Mouse (Mus musculus) neural tube, embryonic 12.5 days (tissue): Measurements from ENCODE around the gene Srsf6. TPM values are rescaled to one million over a fixed set of nuclear protein-coding genes. Genes with fewer than 3 reads are reported as not detected.

ENCODE experiments used
- ATAC-seq: fragments of 200-750 bp; cut with Nextera tagmentation; 2 replicates; pipeline ENCODE4 v1.8.0; 2017; ENCODE audit warnings: low read depth, mild to moderate bottlenecking, moderate TSS enrichment, moderate library complexity; ENCODE audit not compliant: low FRiP score
- H3K27ac ChIP-seq: fragments of 300-500 bp; sonication (generic); 2 replicates; pipeline ENCODE4 v1.5.1; 2016
- H3K27me3 ChIP-seq: fragments of 300-500 bp; sonication (generic); replicated peaks from 2 replicates; pipeline ENCODE4 v1.6.1; 2016; ENCODE audit warnings: mild to moderate bottlenecking
- H3K36me3 ChIP-seq: fragments of 300-500 bp; sonication (generic); 2 replicates; pipeline ENCODE4 v1.6.1; 2016; ENCODE audit warnings: mild to moderate bottlenecking
- H3K4me1 ChIP-seq: fragments of 300-500 bp; sonication (generic); 2 replicates; pipeline ENCODE4 v1.6.1; 2016
- H3K4me2 ChIP-seq: fragments of 300-500 bp; sonication (generic); replicated peaks from 2 replicates; pipeline ENCODE4 v1.6.1; 2016; ENCODE audit warnings: mild to moderate bottlenecking
- H3K4me3 ChIP-seq: fragments of 300-500 bp; sonication (generic); 2 replicates; pipeline ENCODE4 v1.5.1; 2016
- H3K9ac ChIP-seq: fragments of 300-500 bp; sonication (generic); 2 replicates; pipeline ENCODE4 v1.6.1; 2016; ENCODE audit warnings: mild to moderate bottlenecking
- H3K9me3 ChIP-seq: fragments of 300-500 bp; sonication (generic); 2 replicates; pipeline ENCODE4 v1.6.1; 2016; ENCODE audit warnings: mild to moderate bottlenecking
- WGBS: fragments of 180-500 bp; shearing (Covaris S2); methylation state at CpG from one replicate; pipeline ENCODE4 v1.1.7; 2016; 5-methylcytosine and 5-hydroxymethylcytosine counted together
- polyA plus RNA-seq: library from polyadenylated mRNA; unstranded; fragments of >200 nt; fragmentation: Nextera tagmentation; extraction: Ambion mirVana; gene quantifications from 2 replicates; pipeline ENCODE4 v1.2.1, GENCODE M21; 2016

Srsf6 gene
- polyA plus RNA-seq, 1 experiment from 2014 or later: 241 TPM

DNA sequence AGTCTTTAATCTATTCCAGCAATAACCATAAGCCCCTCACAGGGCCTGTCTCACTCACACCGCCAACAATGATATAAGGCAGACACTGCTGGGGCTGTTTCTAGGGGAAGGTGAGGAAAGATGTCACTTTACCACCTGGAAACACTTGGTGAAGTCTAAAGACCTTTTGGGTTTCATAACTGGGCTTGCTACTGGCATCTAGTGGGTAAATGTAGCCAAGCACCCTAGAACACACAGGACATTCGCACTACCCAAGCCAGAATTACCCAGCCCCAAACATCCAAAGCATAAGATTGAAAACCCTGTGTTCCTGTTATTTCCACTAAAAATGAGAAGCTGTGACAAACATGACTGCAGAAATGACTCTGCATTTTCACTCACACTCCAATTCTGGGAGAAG, 16.8 kb upstream of the Srsf6 start:
- H3K4me2 ChIP-seq: no peak overlapping the region
- no peaks in the 10 kb centered on the region for H3K27me3 ChIP-seq
- whole genome bisulfite sequencing: 66% methylated on average over 2 of the region's 2 CpGs
- H3K9me3 ChIP-seq: no peaks in the 10 kb centered on the region
- H3K4me1 ChIP-seq: peaks cover 5% of the 10 kb centered on the region; the same call in 1 of the 2 replicates
- no peak overlapping the region for H3K9ac ChIP-seq
- no peaks in the 10 kb centered on the region for H3K36me3 ChIP-seq
- no peak overlapping the region for H3K27ac ChIP-seq
- ATAC-seq: no peak
- H3K4me3 ChIP-seq: no peak overlapping the region

DNA sequence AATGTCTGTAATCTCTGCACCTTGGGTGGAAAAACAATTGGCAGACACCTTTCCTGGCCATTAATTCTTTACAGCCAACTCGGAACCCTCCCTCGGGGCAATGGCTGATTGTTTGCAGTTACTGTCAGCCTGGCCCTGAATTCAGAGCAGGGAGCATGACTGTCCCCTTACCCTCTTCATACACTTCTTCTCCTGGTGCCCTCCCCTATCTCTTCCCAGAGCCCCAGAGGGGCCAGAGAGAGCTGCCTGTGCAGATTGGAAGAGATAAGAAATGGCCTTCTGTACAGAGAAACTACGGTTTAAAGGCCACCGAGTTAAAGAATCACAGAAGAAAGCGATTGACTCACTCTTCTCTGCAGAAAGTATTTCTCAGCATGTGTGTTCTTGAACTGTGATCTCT, 11.4 kb upstream of the Srsf6 start:
- H3K27ac ChIP-seq: no peak overlapping the region
- no peak for ATAC-seq
- H3K9ac ChIP-seq: no peak overlapping the region
- H3K4me1 ChIP-seq: no peaks in the 10 kb centered on the region
- H3K9me3 ChIP-seq: no peaks in the 10 kb centered on the region
- no peak overlapping the region for H3K4me2 ChIP-seq
- 71% methylated on average over 5 of the region's 5 CpGs for WGBS
- H3K27me3 ChIP-seq: peaks cover 6% of the 10 kb centered on the region; the same call in 1 of the 2 replicates
- H3K4me3 ChIP-seq: no peak overlapping the region
- no peaks in the 10 kb centered on the region for H3K36me3 ChIP-seq

DNA sequence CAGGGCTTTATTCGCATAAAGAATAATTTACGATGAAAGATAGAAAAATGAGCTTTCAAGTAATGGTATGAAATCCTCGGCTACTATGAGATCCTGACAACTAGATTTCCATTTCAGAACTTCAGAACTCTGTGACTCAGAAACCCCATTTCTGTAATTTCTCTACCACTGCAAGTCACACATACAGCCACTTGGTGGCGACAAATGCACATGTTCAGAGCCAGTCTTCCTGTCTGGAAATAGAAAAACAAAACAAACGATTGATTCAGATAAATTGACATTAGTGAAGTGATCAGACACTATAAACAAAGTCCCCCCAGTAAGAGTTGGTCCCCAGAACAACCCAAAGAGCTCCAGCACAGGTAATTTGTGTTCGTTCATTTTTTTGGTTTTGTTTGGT, 9.1 kb upstream of the Srsf6 start:
- ATAC-seq: no peak
- H3K4me1 ChIP-seq: no peaks in the 10 kb centered on the region
- H3K4me2 ChIP-seq: no peak overlapping the region
- no peak overlapping the region for H3K27ac ChIP-seq
- H3K27me3 ChIP-seq: peaks cover 6% of the 10 kb centered on the region; the same call in 1 of the 2 replicates
- no peaks in the 10 kb centered on the region for H3K9me3 ChIP-seq
- H3K4me3 ChIP-seq: no peak overlapping the region
- WGBS: 21% methylated on average over 6 of the region's 6 CpGs
- no peak overlapping the region for H3K9ac ChIP-seq
- no peaks in the 10 kb centered on the region for H3K36me3 ChIP-seq

DNA sequence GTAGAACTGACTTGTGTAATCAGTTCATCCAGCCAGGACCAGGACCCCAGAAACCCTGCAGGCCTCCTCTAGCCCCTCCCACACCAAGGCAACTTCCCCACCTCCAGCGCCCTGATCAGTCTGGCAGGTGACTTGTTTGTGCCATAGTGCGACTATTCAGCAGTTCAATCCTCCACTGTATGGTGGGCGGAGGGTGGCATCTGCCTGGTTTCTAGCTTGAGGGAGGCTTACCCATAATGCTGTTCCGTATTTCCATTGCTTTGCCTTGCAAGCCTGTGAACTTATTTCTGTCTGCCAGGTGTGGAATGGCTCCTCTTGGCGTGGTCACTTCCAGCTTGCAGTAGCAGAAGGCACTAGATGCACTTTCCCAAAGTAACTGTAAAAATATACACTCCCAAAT, 8.5 kb upstream of the Srsf6 start:
- Histone ChIP-seq H3K9ac (no peak overlapping the region), H3K36me3 (no peaks in the 10 kb centered on the region), H3K4me2 (no peak overlapping the region), H3K27me3 (peaks cover 6% of the 10 kb centered on the region; the same call in 1 of the 2 replicates), H3K4me3 (no peak overlapping the region), H3K9me3 (no peaks in the 10 kb centered on the region), H3K4me1 (no peaks in the 10 kb centered on the region), H3K27ac (no peak overlapping the region)
- ATAC-seq: no peak
- 82% methylated on average over 5 of the region's 5 CpGs for WGBS

DNA sequence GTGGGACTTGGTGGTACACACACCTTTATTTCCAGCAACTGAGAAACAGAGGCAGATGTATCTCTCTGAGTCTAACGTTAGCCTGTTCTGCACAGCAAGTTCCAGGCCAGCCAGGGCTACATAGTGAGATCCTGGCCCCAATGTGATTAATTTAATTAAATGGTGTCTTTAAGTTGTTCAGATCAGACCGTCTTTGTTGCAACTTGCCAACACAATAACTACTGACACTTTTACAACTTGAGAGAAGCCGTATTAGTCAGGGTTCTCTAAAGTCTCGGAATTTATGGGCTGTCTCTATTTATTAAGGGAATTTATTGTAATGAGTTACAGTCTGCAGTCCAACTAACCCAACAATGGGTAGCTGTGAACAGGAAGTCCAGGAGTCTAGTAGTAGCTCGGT, 7.2 kb upstream of the Srsf6 start:
- no peaks in the 10 kb centered on the region for H3K9me3 ChIP-seq
- no peaks in the 10 kb centered on the region for H3K4me1 ChIP-seq
- H3K9ac ChIP-seq: no peak overlapping the region
- no peak overlapping the region for H3K27ac ChIP-seq
- 13% methylated on average over 5 of the region's 5 CpGs for WGBS
- no peak overlapping the region for H3K4me3 ChIP-seq
- no peaks in the 10 kb centered on the region for H3K36me3 ChIP-seq
- ATAC-seq: peak; percentile 75
- H3K4me2 ChIP-seq: no peak overlapping the region
- peaks cover 6% of the 10 kb centered on the region; the same call in 1 of the 2 replicates for H3K27me3 ChIP-seq

DNA sequence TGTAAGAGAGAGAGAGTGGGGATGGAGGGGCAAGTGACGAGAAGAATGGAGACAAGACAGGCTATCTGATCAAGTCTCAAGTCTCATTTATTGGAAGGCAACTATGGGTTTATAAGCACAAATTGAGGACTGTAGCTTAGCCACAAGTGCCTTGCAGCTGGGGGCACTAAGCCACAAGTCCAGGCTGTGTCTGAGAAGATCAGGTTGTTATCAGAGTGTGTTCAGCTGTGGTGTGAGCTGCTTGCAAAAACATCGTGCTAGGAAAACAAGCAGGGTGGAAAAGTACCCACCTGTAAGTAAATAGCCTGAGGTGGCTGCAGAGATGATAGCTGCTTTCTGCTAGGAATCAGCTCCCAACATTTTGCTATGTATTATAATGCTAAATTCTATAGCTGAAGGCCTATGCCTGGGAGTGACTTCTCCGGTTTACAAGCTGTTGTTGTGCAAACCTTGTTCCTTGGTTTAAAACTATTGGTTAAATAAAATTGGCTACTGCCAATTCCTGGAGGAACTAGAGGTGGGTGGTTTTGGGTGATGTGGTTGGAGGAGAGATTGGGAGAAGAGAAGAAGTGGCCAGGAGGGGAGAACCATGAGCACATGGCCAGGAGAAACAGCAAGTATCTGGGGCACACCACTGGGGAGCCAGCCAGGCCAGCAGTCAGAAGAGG, 3.3 kb upstream of the Srsf6 start:
- no peak overlapping the region for H3K4me3 ChIP-seq
- ATAC-seq: no peak
- H3K4me2 ChIP-seq: no peak overlapping the region
- WGBS: 65% methylated on average over 3 of the region's 3 CpGs
- H3K36me3 ChIP-seq: no peaks in the 10 kb centered on the region; the same call in 1 of the 2 replicates
- no peaks in the 10 kb centered on the region for H3K9me3 ChIP-seq
- H3K27ac ChIP-seq: no peak overlapping the region
- H3K27me3 ChIP-seq: no peaks in the 10 kb centered on the region
- H3K9ac ChIP-seq: no peak overlapping the region
- H3K4me1 ChIP-seq: peaks cover 7% of the 10 kb centered on the region

DNA sequence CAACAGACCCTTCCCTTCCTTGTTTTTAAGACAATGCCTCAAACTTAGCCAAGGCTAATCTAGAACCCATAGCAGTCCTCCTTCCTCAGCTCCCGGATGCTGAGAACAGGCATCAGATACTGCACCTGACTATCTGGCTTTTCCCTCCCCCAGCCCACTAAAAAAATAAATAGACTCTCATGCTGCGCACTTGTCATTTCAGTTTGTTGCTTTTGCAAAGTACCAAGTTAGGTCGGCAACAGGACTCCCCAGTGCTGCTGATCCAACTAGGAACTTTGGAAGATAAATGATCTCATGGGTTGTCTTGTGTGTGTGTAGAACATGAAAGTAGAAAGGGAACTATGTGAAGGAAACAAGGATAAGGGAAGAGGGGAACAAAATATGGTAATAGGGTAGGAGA, 1.6 kb upstream of the Srsf6 start:
- no peak for ATAC-seq
- H3K9ac ChIP-seq: no peak overlapping the region
- H3K4me2 ChIP-seq: peak overlapping the region; percentile 80; the same call in 1 of the 2 replicates

DNA sequence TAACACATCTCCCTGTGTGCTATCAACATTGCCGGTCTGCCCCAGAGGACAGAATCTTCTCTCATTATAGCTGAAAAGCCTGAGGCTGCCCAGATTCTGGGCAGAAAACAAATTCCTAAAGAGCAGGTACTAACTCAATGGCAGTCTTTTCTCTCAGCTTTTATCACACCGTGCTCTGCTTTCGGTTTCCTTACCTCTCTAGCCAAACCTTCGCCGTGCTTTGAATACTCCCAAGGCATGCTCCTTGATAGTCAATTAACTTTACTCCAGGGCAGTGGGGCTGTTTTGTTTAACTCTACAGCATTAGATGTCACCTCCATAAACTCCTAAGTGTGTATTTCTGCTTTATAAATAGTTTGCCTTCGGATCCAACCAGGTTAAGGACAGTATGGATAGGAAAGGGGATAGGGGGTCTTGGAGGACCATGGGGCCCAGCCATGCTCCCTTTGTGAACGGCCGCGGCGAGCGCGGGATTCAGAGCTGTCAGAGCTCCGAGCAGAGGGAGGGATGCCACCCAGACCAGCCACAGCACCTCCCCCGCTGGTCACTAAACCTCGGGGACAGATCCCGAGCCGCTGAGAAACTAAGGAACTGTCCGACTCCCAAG, 709 bp upstream of the Srsf6 start:
- peak; percentile 80 for ATAC-seq
- WGBS: under 1% methylated on average over 18 of the region's 18 CpGs
- H3K4me3 ChIP-seq: peak overlapping the region; percentile 99

More for the DNA sequence above, 1.6 kb upstream of the Srsf6 start:
- Histone ChIP-seq H3K4me3 (no peak overlapping the region), H3K27ac (no peak overlapping the region), H3K4me1 (peaks cover 12% of the 10 kb centered on the region), H3K27me3 (no peaks in the 10 kb centered on the region), H3K9me3 (no peaks in the 10 kb centered on the region), H3K36me3 (peaks cover 16% of the 10 kb centered on the region)
- 77% methylated on average over 3 of the region's 3 CpGs for WGBS

DNA sequence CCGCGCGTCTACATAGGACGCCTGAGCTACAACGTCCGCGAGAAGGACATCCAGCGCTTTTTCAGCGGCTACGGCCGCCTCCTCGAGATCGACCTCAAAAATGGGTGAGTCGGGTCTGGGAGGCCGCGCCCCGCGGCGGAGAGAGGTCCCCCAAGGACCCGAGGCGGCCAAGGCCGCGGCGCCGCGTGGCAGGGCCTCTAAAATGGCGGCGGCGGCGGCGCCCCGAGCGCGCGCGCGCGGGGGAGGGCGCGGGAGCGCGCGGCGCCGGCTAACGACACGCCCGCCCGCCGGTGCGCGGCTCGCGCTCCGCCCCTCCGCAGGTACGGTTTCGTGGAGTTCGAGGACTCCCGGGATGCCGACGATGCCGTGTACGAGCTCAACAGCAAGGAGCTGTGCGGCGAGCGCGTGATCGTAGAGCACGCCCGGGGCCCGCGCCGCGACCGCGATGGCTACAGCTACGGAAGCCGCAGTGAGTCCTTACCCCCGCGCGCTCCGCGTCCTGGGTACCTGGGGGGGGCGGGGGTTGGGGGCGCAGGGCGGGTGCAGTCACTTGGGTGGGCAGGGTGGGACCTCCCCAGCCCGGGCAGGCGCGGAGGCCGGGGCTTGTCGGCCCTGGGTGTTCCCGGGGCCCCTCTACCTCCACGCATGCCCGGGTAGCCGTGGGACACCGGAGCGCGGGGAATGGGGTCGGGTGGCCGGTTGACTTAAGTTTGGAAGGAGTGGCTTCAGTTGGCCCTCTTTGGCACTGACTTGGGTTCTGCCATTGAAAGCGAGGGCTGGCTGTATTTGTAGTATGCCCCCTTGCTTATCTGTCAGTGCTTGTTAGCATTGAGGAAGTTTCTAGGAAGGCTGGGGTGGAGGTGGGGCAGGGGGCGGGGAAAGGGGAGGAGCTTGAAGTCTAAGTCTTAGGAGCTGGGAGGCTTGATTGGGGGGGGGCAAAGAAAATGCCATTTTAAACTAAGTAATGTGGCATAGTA, 634 bp downstream of the Srsf6 start:
- ATAC-seq: peak; percentile 55
- peak overlapping the region; percentile 80 for H3K4me2 ChIP-seq
- peak overlapping the region; percentile 100 for H3K9ac ChIP-seq
- H3K4me1 ChIP-seq: peaks cover 12% of the 10 kb centered on the region
- WGBS: under 1% methylated on average over 99 of the region's 103 CpGs
- peak overlapping the region; percentile 99 for H3K4me3 ChIP-seq
- no peaks in the 10 kb centered on the region for H3K27me3 ChIP-seq
- H3K36me3 ChIP-seq: peaks cover 37% of the 10 kb centered on the region
- no peaks in the 10 kb centered on the region for H3K9me3 ChIP-seq
- peak overlapping the region; percentile 97 for H3K27ac ChIP-seq

More for the DNA sequence above, 709 bp upstream of the Srsf6 start:
- Histone ChIP-seq H3K27me3 (no peaks in the 10 kb centered on the region), H3K9ac (peak overlapping the region; percentile 100), H3K4me2 (peak overlapping the region; percentile 80), H3K4me1 (peaks cover 12% of the 10 kb centered on the region), H3K27ac (peak overlapping the region; percentile 97), H3K36me3 (peaks cover 25% of the 10 kb centered on the region), H3K9me3 (no peaks in the 10 kb centered on the region)

DNA sequence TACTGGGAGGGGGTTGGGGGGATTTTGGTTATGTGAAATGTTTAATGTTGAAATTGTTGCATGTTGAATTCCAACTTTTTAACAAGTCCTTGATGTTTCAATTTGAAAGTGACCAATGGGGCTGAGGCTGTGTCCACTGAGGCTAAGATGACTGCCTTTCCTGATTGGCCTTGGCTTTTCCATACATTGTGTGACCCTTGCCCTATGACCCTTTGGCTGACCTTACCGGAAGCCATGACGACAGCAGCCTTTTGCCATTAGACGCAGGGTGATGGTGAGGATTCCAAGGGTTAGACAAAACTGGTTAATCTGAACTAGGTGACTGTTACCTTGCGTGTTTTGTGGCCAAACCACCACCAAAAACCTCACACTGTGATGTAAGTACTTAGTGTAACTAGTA, 1.4 kb downstream of the Srsf6 start:
- peak overlapping the region; percentile 80 for H3K4me2 ChIP-seq
- no peak overlapping the region for H3K27ac ChIP-seq
- H3K9me3 ChIP-seq: no peaks in the 10 kb centered on the region
- peak overlapping the region; percentile 99 for H3K4me3 ChIP-seq
- 48% methylated on average over 4 of the region's 4 CpGs for WGBS
- no peak for ATAC-seq
- no peak overlapping the region for H3K9ac ChIP-seq
- peaks cover 43% of the 10 kb centered on the region for H3K36me3 ChIP-seq
- no peaks in the 10 kb centered on the region for H3K27me3 ChIP-seq
- H3K4me1 ChIP-seq: peaks cover 12% of the 10 kb centered on the region

DNA sequence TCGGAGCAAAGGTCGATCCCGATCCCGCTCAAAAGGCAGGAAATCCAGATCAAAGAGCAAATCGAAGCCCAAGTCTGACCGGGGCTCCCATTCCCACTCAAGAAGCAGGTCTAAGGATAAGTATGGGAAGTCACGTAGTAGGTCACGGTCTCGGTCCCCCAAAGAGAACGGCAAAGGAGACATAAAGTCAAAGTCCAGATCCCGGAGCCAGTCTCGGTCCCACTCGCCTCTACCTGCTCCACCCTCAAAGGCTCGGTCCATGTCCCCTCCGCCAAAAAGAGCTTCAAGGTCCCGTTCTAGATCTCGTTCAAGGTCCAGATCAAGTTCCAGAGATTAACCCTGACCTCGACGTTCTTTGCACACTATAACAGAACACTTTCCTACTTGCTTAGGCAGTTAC, 3.1 kb downstream of the Srsf6 start:
- H3K4me3 ChIP-seq: no peak overlapping the region
- H3K27me3 ChIP-seq: no peaks in the 10 kb centered on the region
- H3K4me1 ChIP-seq: peaks cover 12% of the 10 kb centered on the region
- H3K9ac ChIP-seq: no peak overlapping the region
- H3K9me3 ChIP-seq: no peaks in the 10 kb centered on the region
- peaks cover 58% of the 10 kb centered on the region for H3K36me3 ChIP-seq
- ATAC-seq: no peak
- 95% methylated on average over 19 of the region's 19 CpGs for WGBS
- no peak overlapping the region for H3K4me2 ChIP-seq
- no peak overlapping the region for H3K27ac ChIP-seq

DNA sequence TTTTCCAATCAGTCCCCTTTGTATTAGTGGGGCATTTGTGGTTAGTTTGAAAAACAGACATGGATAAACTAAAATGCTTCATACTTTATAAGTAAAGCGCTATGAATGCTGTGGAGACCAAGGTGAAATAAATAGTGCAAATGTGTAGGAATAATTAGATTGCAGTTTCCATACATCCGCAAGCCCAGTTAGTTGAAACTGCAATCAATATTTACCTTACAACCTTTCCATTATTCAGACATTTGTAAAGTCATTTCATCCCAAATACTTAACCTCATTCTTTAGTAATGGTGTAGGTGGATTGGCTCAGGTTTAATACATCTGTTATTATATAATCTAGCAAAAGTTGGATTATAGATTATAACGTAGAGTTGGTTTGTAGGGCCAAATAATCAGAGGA, 4.4 kb downstream of the Srsf6 start:
- Histone ChIP-seq H3K9me3 (no peaks in the 10 kb centered on the region), H3K36me3 (peaks cover 68% of the 10 kb centered on the region), H3K9ac (no peak overlapping the region), H3K4me1 (peaks cover 12% of the 10 kb centered on the region), H3K27ac (no peak overlapping the region), H3K27me3 (no peaks in the 10 kb centered on the region), H3K4me3 (no peak overlapping the region), H3K4me2 (no peak overlapping the region)
- 96% methylated on average over 3 of the region's 3 CpGs for WGBS
- ATAC-seq: no peak
